Mouse (Mus musculus): Measurements from ENCODE around the gene Pmfbp1.

DNA sequence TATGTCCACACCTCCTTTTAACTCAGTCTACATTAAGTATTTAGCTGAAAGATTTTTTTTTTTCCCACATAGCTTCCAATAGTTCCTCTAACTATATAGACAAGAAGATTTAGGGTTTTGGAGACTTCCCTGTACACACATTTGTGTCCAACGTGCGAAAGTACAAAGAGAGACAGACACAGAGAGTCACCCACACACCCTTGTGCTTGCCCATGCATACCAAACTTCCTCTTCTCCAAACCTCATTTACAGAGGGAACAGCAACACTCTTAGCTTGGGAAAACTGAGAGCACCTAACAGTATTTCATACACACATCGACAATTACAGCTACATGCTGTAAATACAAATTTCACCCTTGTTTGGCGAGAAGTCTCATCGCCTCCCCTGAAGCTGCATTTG is 11.7 kb downstream of the Pmfbp1 start:
- no peak for TF ChIP-seq CTCF (conservative IDR thresholded peaks at IDR 0.05; ENCODE audit: low read length)
- no peak for TF ChIP-seq POU5F1 (IDR thresholded peaks at IDR 0.05; ENCODE audit: borderline replicate concordance, low read length)
- no peak for TF ChIP-seq NANOG (IDR thresholded peaks at IDR 0.05; ENCODE audit: borderline replicate concordance, low read length)
